Mouse (Mus musculus): ENCODE measurements around the gene Noxa1. TPM values are rescaled to one million over a fixed set of nuclear protein-coding genes. Genes with fewer than 3 reads are reported as not detected.
A peak's percentile ranks its signal among the peaks of the same experiment; 100 is the strongest.

Gene Noxa1
- polyA plus RNA-seq, 1 experiment from 2014 or later: not detected

- no peak for DNase-seq
Observed at GRCm38 (mm10) chr2:25125146-25125545, 30.2 kb upstream of the Noxa1 start.

DNA sequence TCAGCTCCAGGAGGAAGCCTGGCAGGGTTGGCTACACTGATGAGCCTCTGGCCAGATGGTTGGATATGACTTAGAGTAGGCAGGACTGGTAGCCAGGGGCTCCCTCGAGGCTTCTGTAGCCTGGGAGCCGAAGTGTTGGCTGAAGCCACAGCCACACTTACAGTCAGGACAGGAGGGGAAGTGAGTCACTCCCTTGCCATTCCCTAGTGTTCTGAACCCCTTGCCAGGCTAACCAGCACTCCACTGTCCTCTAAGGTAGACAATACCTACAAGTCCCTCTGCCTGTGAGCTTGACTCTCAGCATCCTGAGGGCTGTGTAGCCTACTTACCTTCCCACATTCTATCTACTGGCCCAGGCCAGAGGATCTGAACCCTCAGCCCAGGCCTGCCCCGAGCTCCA, 29.5 kb upstream of the Noxa1 start:
- H3K4me3 ChIP-seq (replicated peaks; ENCODE audit: low read depth, low read length): no peak overlapping the region
- peaks cover 28% of the 10 kb centered on the region; the same call in 1 of the 2 replicates for H3K4me1 ChIP-seq (ENCODE audit: control insufficient read depth, insufficient read depth, low read length)
- ATAC-seq (ENCODE audit: low FRiP score, low TSS enrichment): no peak
- H3K4me2 ChIP-seq (ENCODE audit: low read length): no peak overlapping the region
- no peaks in the 10 kb centered on the region for H3K9me3 ChIP-seq (ENCODE audit: control insufficient read depth, low read length)
- H3K36me3 ChIP-seq (ENCODE audit: control insufficient read depth, insufficient read depth, low read length): no peaks in the 10 kb centered on the region
- H3K27ac ChIP-seq (replicated peaks; ENCODE audit: low read depth, low read length): no peak overlapping the region
- H3K27me3 ChIP-seq (ENCODE audit: control insufficient read depth, insufficient read depth, low read length): no peaks in the 10 kb centered on the region
- no peak overlapping the region for H3K9ac ChIP-seq (replicated peaks; ENCODE audit: low read length)
- DNase-seq: no peak
- WGBS: 71% methylated on average over 3 of the region's 3 CpGs

More at GRCm38 (mm10) chr2:25125146-25125545, 30.2 kb upstream of the Noxa1 start:
- 52% methylated on average over 6 of the region's 6 CpGs for WGBS
- Histone ChIP-seq H3K27ac (replicated peaks; ENCODE audit: low read depth, low read length) (peak overlapping the region; percentile 85), H3K27me3 (ENCODE audit: control insufficient read depth, insufficient read depth, low read length) (no peaks in the 10 kb centered on the region), H3K9me3 (ENCODE audit: control insufficient read depth, low read length) (no peaks in the 10 kb centered on the region), H3K4me1 (ENCODE audit: control insufficient read depth, insufficient read depth, low read length) (peaks cover 28% of the 10 kb centered on the region; the same call in 1 of the 2 replicates), H3K9ac (replicated peaks; ENCODE audit: low read length) (no peak overlapping the region), H3K4me3 (replicated peaks; ENCODE audit: low read depth, low read length) (no peak overlapping the region), H3K36me3 (ENCODE audit: control insufficient read depth, insufficient read depth, low read length) (no peaks in the 10 kb centered on the region), H3K4me2 (ENCODE audit: low read length) (no peak overlapping the region)
- no peak for ATAC-seq (ENCODE audit: low FRiP score, low TSS enrichment)

GRCm38 (mm10) chr2:25123527-25123926, 28.6 kb upstream of the Noxa1 start:
- no peak overlapping the region for H3K9ac ChIP-seq (replicated peaks; ENCODE audit: low read length)
- DNase-seq: no peak
- 91% methylated on average over 5 of the region's 5 CpGs for WGBS
- H3K27ac ChIP-seq (replicated peaks; ENCODE audit: low read depth, low read length): no peak overlapping the region
- no peaks in the 10 kb centered on the region for H3K27me3 ChIP-seq (ENCODE audit: control insufficient read depth, insufficient read depth, low read length)
- no peaks in the 10 kb centered on the region for H3K9me3 ChIP-seq (ENCODE audit: control insufficient read depth, low read length)
- ATAC-seq (ENCODE audit: low FRiP score, low TSS enrichment): no peak
- H3K36me3 ChIP-seq (ENCODE audit: control insufficient read depth, insufficient read depth, low read length): no peaks in the 10 kb centered on the region
- H3K4me2 ChIP-seq (ENCODE audit: low read length): no peak overlapping the region
- peaks cover 25% of the 10 kb centered on the region; the same call in 1 of the 2 replicates for H3K4me1 ChIP-seq (ENCODE audit: control insufficient read depth, insufficient read depth, low read length)
- no peak overlapping the region for H3K4me3 ChIP-seq (replicated peaks; ENCODE audit: low read depth, low read length)

GRCm38 (mm10) chr2:25122666-25123065, 27.7 kb upstream of the Noxa1 start:
- Histone ChIP-seq H3K9me3 (ENCODE audit: control insufficient read depth, low read length) (no peaks in the 10 kb centered on the region), H3K4me1 (ENCODE audit: control insufficient read depth, insufficient read depth, low read length) (peaks cover 16% of the 10 kb centered on the region; the same call in 1 of the 2 replicates), H3K27ac (replicated peaks; ENCODE audit: low read depth, low read length) (no peak overlapping the region), H3K36me3 (ENCODE audit: control insufficient read depth, insufficient read depth, low read length) (no peaks in the 10 kb centered on the region), H3K9ac (replicated peaks; ENCODE audit: low read length) (no peak overlapping the region), H3K4me2 (ENCODE audit: low read length) (no peak overlapping the region), H3K4me3 (replicated peaks; ENCODE audit: low read depth, low read length) (no peak overlapping the region), H3K27me3 (ENCODE audit: control insufficient read depth, insufficient read depth, low read length) (no peaks in the 10 kb centered on the region)
- DNase-seq (no peak), ATAC-seq (ENCODE audit: low FRiP score, low TSS enrichment) (no peak)
- 75% methylated on average over 2 of the region's 2 CpGs for WGBS

DNA sequence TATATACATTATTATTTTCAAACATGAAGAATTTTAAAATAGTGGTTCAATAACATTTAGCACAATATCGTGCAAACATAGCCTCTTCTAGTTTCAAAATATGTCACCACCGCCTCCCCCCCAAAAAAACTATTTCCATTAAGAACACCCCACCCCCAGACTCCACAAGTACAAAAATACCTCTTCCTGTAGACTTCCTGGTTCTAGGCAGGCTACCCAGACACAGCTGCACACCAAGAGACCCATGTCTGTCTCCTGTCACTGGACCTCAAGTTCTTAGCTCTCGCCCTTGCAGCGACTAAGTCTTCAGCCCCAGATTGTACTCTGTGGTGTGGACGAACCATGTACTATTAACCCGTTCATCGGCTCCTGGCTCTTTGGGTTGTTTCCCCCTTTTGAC, 26.0 kb upstream of the Noxa1 start:
- ATAC-seq (ENCODE audit: low FRiP score, low TSS enrichment): no peak
- 87% methylated on average over 7 of the region's 7 CpGs for WGBS

GRCm38 (mm10) chr2:25115442-25115841, 20.5 kb upstream of the Noxa1 start:
- WGBS: 40% methylated on average over 2 of the region's 2 CpGs
- DNase-seq (no peak), ATAC-seq (ENCODE audit: low FRiP score, low TSS enrichment) (no peak)
- H3K4me2 ChIP-seq (ENCODE audit: low read length): no peak overlapping the region
- H3K9me3 ChIP-seq (ENCODE audit: control insufficient read depth, low read length): no peaks in the 10 kb centered on the region
- no peaks in the 10 kb centered on the region for H3K27me3 ChIP-seq (ENCODE audit: control insufficient read depth, insufficient read depth, low read length)
- H3K4me1 ChIP-seq (ENCODE audit: control insufficient read depth, insufficient read depth, low read length): no peaks in the 10 kb centered on the region
- no peak overlapping the region for H3K9ac ChIP-seq (replicated peaks; ENCODE audit: low read length)
- no peaks in the 10 kb centered on the region for H3K36me3 ChIP-seq (ENCODE audit: control insufficient read depth, insufficient read depth, low read length)
- H3K4me3 ChIP-seq (replicated peaks; ENCODE audit: low read depth, low read length): no peak overlapping the region
- no peak overlapping the region for H3K27ac ChIP-seq (replicated peaks; ENCODE audit: low read depth, low read length)

More for the DNA sequence above, 26.0 kb upstream of the Noxa1 start:
- H3K4me3 ChIP-seq (replicated peaks; ENCODE audit: low read depth, low read length): no peak overlapping the region
- H3K4me1 ChIP-seq (ENCODE audit: control insufficient read depth, insufficient read depth, low read length): peaks cover 16% of the 10 kb centered on the region; the same call in 1 of the 2 replicates
- no peak overlapping the region for H3K4me2 ChIP-seq (ENCODE audit: low read length)
- H3K9ac ChIP-seq (replicated peaks; ENCODE audit: low read length): no peak overlapping the region
- H3K9me3 ChIP-seq (ENCODE audit: control insufficient read depth, low read length): no peaks in the 10 kb centered on the region
- no peak overlapping the region for H3K27ac ChIP-seq (replicated peaks; ENCODE audit: low read depth, low read length)
- no peaks in the 10 kb centered on the region for H3K36me3 ChIP-seq (ENCODE audit: control insufficient read depth, insufficient read depth, low read length)
- DNase-seq: no peak
- no peaks in the 10 kb centered on the region for H3K27me3 ChIP-seq (ENCODE audit: control insufficient read depth, insufficient read depth, low read length)

- Histone ChIP-seq H3K4me2 (ENCODE audit: low read length) (no peak overlapping the region), H3K9ac (replicated peaks; ENCODE audit: low read length) (no peak overlapping the region), H3K9me3 (ENCODE audit: control insufficient read depth, low read length) (no peaks in the 10 kb centered on the region), H3K36me3 (ENCODE audit: control insufficient read depth, insufficient read depth, low read length) (no peaks in the 10 kb centered on the region), H3K4me3 (replicated peaks; ENCODE audit: low read depth, low read length) (no peak overlapping the region), H3K4me1 (ENCODE audit: control insufficient read depth, insufficient read depth, low read length) (no peaks in the 10 kb centered on the region), H3K27me3 (ENCODE audit: control insufficient read depth, insufficient read depth, low read length) (no peaks in the 10 kb centered on the region), H3K27ac (replicated peaks; ENCODE audit: low read depth, low read length) (no peak overlapping the region)
- WGBS: 89% methylated on average over 2 of the region's 2 CpGs
- no peak for DNase-seq
- no peak for ATAC-seq (ENCODE audit: low FRiP score, low TSS enrichment)
Observed at GRCm38 (mm10) chr2:25114308-25114707, 19.4 kb upstream of the Noxa1 start.

GRCm38 (mm10) chr2:25111184-25111791, 16.3 kb upstream of the Noxa1 start:
- no peak for ATAC-seq (ENCODE audit: low FRiP score, low TSS enrichment)
- no peak overlapping the region for H3K4me3 ChIP-seq (replicated peaks; ENCODE audit: low read depth, low read length)
- H3K4me1 ChIP-seq (ENCODE audit: control insufficient read depth, insufficient read depth, low read length): no peaks in the 10 kb centered on the region
- H3K27me3 ChIP-seq (ENCODE audit: control insufficient read depth, insufficient read depth, low read length): no peaks in the 10 kb centered on the region
- H3K36me3 ChIP-seq (ENCODE audit: control insufficient read depth, insufficient read depth, low read length): no peaks in the 10 kb centered on the region
- no peak overlapping the region for H3K27ac ChIP-seq (replicated peaks; ENCODE audit: low read depth, low read length)
- WGBS: 61% methylated on average over 9 of the region's 9 CpGs
- DNase-seq: no peak
- H3K9me3 ChIP-seq (ENCODE audit: control insufficient read depth, low read length): no peaks in the 10 kb centered on the region
- no peak overlapping the region for H3K9ac ChIP-seq (replicated peaks; ENCODE audit: low read length)
- H3K4me2 ChIP-seq (ENCODE audit: low read length): no peak overlapping the region

GRCm38 (mm10) chr2:25110505-25111183, 15.7 kb upstream of the Noxa1 start:
- ATAC-seq (ENCODE audit: low FRiP score, low TSS enrichment): no peak

More at GRCm38 (mm10) chr2:25110505-25111183, 15.7 kb upstream of the Noxa1 start:
- no peak for DNase-seq
- no peaks in the 10 kb centered on the region for H3K27me3 ChIP-seq (ENCODE audit: control insufficient read depth, insufficient read depth, low read length)
- H3K9me3 ChIP-seq (ENCODE audit: control insufficient read depth, low read length): no peaks in the 10 kb centered on the region
- no peaks in the 10 kb centered on the region for H3K36me3 ChIP-seq (ENCODE audit: control insufficient read depth, insufficient read depth, low read length)
- H3K4me3 ChIP-seq (replicated peaks; ENCODE audit: low read depth, low read length): no peak overlapping the region
- H3K9ac ChIP-seq (replicated peaks; ENCODE audit: low read length): no peak overlapping the region
- no peak overlapping the region for H3K27ac ChIP-seq (replicated peaks; ENCODE audit: low read depth, low read length)
- no peaks in the 10 kb centered on the region for H3K4me1 ChIP-seq (ENCODE audit: control insufficient read depth, insufficient read depth, low read length)
- no peak overlapping the region for H3K4me2 ChIP-seq (ENCODE audit: low read length)

Measured in midbrain, embryonic 14.5 days (tissue).